Mouse (Mus musculus): ENCODE measurements around the gene Jph3. TPM values are rescaled to one million over a fixed set of nuclear protein-coding genes. Genes with fewer than 3 reads are reported as not detected.

Jph3 gene
- total RNA-seq, 2 experiments from 2014 or later: not detected

GRCm38 (mm10) chr8:121841242-121841641 is 111.8 kb downstream of the Jph3 start:
- no peak for DNase-seq

- no peak for DNase-seq
These were observed 112.9 kb downstream of the Jph3 start for GRCm38 (mm10) chr8:121842064-121842955.

GRCm38 (mm10) chr8:121843184-121843733 is 113.8 kb downstream of the Jph3 start:
- no peak for DNase-seq

Other genes starting within 250 kb of the Jph3 start
- gene 1700018B08Rik, start 185.3 kb upstream of the Jph3 start, total RNA-seq (2021): not detected
- 100 to 1,000 TPM in 1 of 2 experiments, 10 to 100 TPM in 1; 89.8 to 109 TPM for gene Fbxo31, start 150.8 kb upstream of the Jph3 start, total RNA-seq (2021)
- gene Map1lc3b, start 139.3 kb upstream of the Jph3 start, total RNA-seq (2021): 100 to 1,000 TPM; 124 to 134 TPM
- gene Zcchc14, start 76.7 kb upstream of the Jph3 start, total RNA-seq (2021): 10 to 100 TPM; 16.3 to 17.0 TPM
- 1 to 10 TPM; 8.1 to 9.1 TPM for gene Klhdc4, start 99.9 kb downstream of the Jph3 start, total RNA-seq (2021)
- gene Slc7a5, start 178.1 kb downstream of the Jph3 start, total RNA-seq (2021): 1 to 10 TPM; 1.8 to 2.0 TPM
- gene Car5a, start 215.3 kb downstream of the Jph3 start, total RNA-seq (2021): not detected
- gene Banp, start 220.1 kb downstream of the Jph3 start, total RNA-seq (2021): 10 to 100 TPM; 11.3 to 13.9 TPM